8 mouse cellular contexts compared by ENCODE assay signal in the genomic region with DNA sequence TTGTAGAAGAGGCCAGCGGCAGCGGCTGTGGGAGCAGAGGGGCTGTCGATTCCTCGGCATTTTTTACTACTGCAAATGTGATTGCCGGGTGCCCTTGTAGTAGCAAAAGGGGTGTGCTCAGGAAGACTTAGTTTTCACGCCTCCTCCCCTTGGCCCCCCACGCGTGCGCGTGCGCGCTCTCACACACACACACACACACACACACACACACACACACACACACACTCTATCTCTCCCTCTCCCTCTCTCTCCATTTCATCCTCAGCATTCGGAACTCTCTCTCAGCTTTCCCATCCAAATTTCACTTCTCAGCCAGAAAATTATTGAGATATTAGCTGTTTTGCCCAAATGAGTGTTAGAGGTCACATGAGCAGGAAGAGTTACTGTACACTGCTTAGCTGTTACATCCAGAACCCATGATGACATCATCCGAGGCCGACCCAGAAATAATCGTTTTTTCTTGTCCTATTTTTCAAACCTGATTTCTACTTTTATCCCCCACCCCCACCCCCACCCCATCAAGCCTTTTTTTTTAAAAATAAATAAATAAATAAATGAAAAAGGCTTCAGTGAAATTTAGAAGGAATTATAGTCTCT. TPM values are rescaled to one million over a fixed set of nuclear protein-coding genes. Genes with fewer than 3 reads are reported as not detected.
DNase-seq lines count a peak whose midpoint lies in the region; ATAC-seq and TF ChIP-seq lines count a peak whose summit lies in the region.

No protein-coding gene starts in this region.

- peak overlapping the region; percentile 81 for H3K4me2 ChIP-seq in neural tube, embryonic 15.5 days
- H3K4me2 ChIP-seq in liver, embryonic 11.5 days, result no peak overlapping the region
- no peak overlapping the region for H3K4me2 ChIP-seq in lung, postnatal 0 days (replicated peaks; ENCODE audit: low read depth, low read length)

- no peak for TF ChIP-seq EP300 in lung, postnatal 0 days (IDR thresholded peaks at IDR 0.05)

- peak; percentile 15 for DNase-seq in kidney, postnatal 10 days
- DNase-seq in kidney, postnatal 36 days, result no peak
- peak; percentile 66 to 68 for DNase-seq in layer of hippocampus, postnatal 10 days (ENCODE audit: low spot score in 2 of 2)
- DNase-seq in liver, embryonic 11.5 days (ENCODE audit: low spot score), result no peak
- DNase-seq in lung, postnatal 0 days (ENCODE audit: low spot score), result no peak
- DNase-seq in thymus, postnatal 14 days, result no peak

- H3K9ac ChIP-seq in neural tube, embryonic 15.5 days (replicated peaks), result peak overlapping the region; percentile 72
- H3K9ac ChIP-seq in liver, embryonic 11.5 days (ENCODE audit: low read depth, low read length), result no peak overlapping the region
- H3K9ac ChIP-seq in lung, postnatal 0 days (replicated peaks; ENCODE audit: low read depth), result no peak overlapping the region

- peak overlapping the region; percentile 1 for H3K4me3 ChIP-seq in embryonic fibroblast, embryonic 13.5 days (ENCODE audit: insufficient read depth, low read length)
- peak overlapping the region; percentile 69 for H3K4me3 ChIP-seq in neural tube, embryonic 15.5 days (replicated peaks)
- no peak overlapping the region for H3K4me3 ChIP-seq in liver, embryonic 11.5 days (ENCODE audit: low read depth, low read length)
- H3K4me3 ChIP-seq in lung, postnatal 0 days (ENCODE audit: low read depth, low read length), result no peak overlapping the region

- 0 out of 2 replicates have a peak, but pooled peaks cover 3% of the 10 kb centered on the region for H3K36me3 ChIP-seq in neural tube, embryonic 15.5 days
- peaks cover 4% of the 10 kb centered on the region; the same call in 1 of the 2 replicates for H3K36me3 ChIP-seq in liver, embryonic 11.5 days (ENCODE audit: control insufficient read depth, insufficient read depth, low read length)
- H3K36me3 ChIP-seq in lung, postnatal 0 days (ENCODE audit: insufficient read depth, low read length), result no peaks in the 10 kb centered on the region

- 15% methylated on average over 16 of the region's 16 CpGs for WGBS in neural tube, embryonic 15.5 days
- WGBS in liver, embryonic 11.5 days, result 80% methylated on average over 16 of the region's 16 CpGs
- 69% methylated on average over 16 of the region's 16 CpGs for WGBS in lung, postnatal 0 days

- peak; percentile 62 for ATAC-seq in neural tube, embryonic 15.5 days (ENCODE audit: low FRiP score)
- ATAC-seq in liver, embryonic 11.5 days (replicated peaks; ENCODE audit: low FRiP score), result no peak
- ATAC-seq in lung, postnatal 0 days, result no peak

- no peak for TF ChIP-seq CTCF in embryonic fibroblast, embryonic 13.5 days (IDR thresholded peaks at IDR 0.05; ENCODE audit: borderline replicate concordance, insufficient read depth, low read length)
- no peak for TF ChIP-seq CTCF in lung, postnatal 0 days (IDR thresholded peaks at IDR 0.05)

- no peaks in the 10 kb centered on the region for H3K9me3 ChIP-seq in neural tube, embryonic 15.5 days (replicated peaks)
- no peaks in the 10 kb centered on the region for H3K9me3 ChIP-seq in liver, embryonic 11.5 days (ENCODE audit: control insufficient read depth, low read length)
- no peaks in the 10 kb centered on the region for H3K9me3 ChIP-seq in lung, postnatal 0 days (ENCODE audit: low read length)

- H3K27me3 ChIP-seq in neural tube, embryonic 15.5 days (replicated peaks), result no peaks in the 10 kb centered on the region
- H3K27me3 ChIP-seq in liver, embryonic 11.5 days (replicated peaks; ENCODE audit: control insufficient read depth, insufficient read depth, low read length), result no peaks in the 10 kb centered on the region
- no peaks in the 10 kb centered on the region for H3K27me3 ChIP-seq in lung, postnatal 0 days (replicated peaks; ENCODE audit: insufficient read depth, low read length)

- no peak for TF ChIP-seq POLR2A in embryonic fibroblast, embryonic 13.5 days (IDR thresholded peaks at IDR 0.05; ENCODE audit: low read depth, low read length)

- H3K4me1 ChIP-seq in embryonic fibroblast, embryonic 13.5 days (ENCODE audit: control insufficient read depth, insufficient read depth, low read length), result peaks cover 4% of the 10 kb centered on the region; the same call in 1 of the 2 replicates
- H3K4me1 ChIP-seq in neural tube, embryonic 15.5 days, result peaks cover 40% of the 10 kb centered on the region
- no peaks in the 10 kb centered on the region; the same call in 1 of the 2 replicates for H3K4me1 ChIP-seq in liver, embryonic 11.5 days (replicated peaks; ENCODE audit: control insufficient read depth, insufficient read depth, low read length)
- no peaks in the 10 kb centered on the region for H3K4me1 ChIP-seq in lung, postnatal 0 days (ENCODE audit: insufficient read depth, low read depth, low read length)

- no peak overlapping the region for H3K27ac ChIP-seq in embryonic fibroblast, embryonic 13.5 days (ENCODE audit: insufficient read depth, low read length)
- H3K27ac ChIP-seq in neural tube, embryonic 15.5 days (replicated peaks), result peak overlapping the region; percentile 95
- no peak overlapping the region for H3K27ac ChIP-seq in liver, embryonic 11.5 days (ENCODE audit: low read depth, low read length)
- H3K27ac ChIP-seq in lung, postnatal 0 days (ENCODE audit: low read length), result no peak overlapping the region

RNA-seq across cellular contexts. Expression of a gene that starts 45.4 kb away (rescaled TPM):
- polyA plus RNA-seq in embryonic fibroblast, embryonic 13.5 days (2011; ENCODE audit: insufficient read length, low read depth, missing spikeins), result 275 and 281 TPM in 2 replicates
- total RNA-seq in layer of hippocampus, postnatal 10 days (2021), result 100 to 1,000 TPM; 699 to 737 TPM
- polyA plus RNA-seq in neural tube, embryonic 15.5 days (2015; fragmentation: Nextera tagmentation; extraction: Ambion mirVana), result 1,021 and 1,056 TPM in 2 replicates
- polyA plus RNA-seq in liver, embryonic 11.5 days (2014; fragmentation: Nextera tagmentation; extraction: Ambion mirVana), result 572 and 580 TPM in 2 replicates
- 273 and 289 TPM in 2 replicates for polyA plus RNA-seq in lung, postnatal 0 days (2015; fragmentation: Nextera tagmentation; extraction: Ambion mirVana)

Comparison
In these comparisons a context has a peak if more than half of its experiments do, and no peak if none do; other contexts are left out.
1. DNase-seq: peak in kidney, postnatal 10 days (single experiment) and layer of hippocampus, postnatal 10 days (2 of 2); none in kidney, postnatal 36 days (0 of 2), liver, embryonic 11.5 days (single experiment), lung, postnatal 0 days (single experiment) and thymus, postnatal 14 days (single experiment).
2. H3K4me3 ChIP-seq: peak in embryonic fibroblast, embryonic 13.5 days (single experiment) and neural tube, embryonic 15.5 days (single experiment); none in liver, embryonic 11.5 days (single experiment) and lung, postnatal 0 days (single experiment).